Mouse (Mus musculus) kidney, postnatal 0 days (tissue): Measurements from ENCODE around the gene Hspa12a. TPM values are rescaled to one million over a fixed set of nuclear protein-coding genes. Genes with fewer than 3 reads are reported as not detected.

Source experiments
- ATAC-seq: fragments of 200-750 bp; cut with Nextera tagmentation; replicated peaks from 2 replicates; pipeline ENCODE4 v1.8.0; 2017; ENCODE audit warnings: low read depth, moderate number of reproducible peaks, moderate TSS enrichment, moderate library complexity; ENCODE audit not compliant: low FRiP score
- DNase-seq: peaks from one replicate; pipeline ENCODE4 v3.0.0-alpha.2; 2016; ENCODE audit warnings: low spot score
- H3K27ac ChIP-seq: fragments of 300-500 bp; sonication (generic); 2 replicates; pipeline ENCODE4 v1.5.1; 2014; ENCODE audit warnings: mild to moderate bottlenecking
- H3K27me3 ChIP-seq: fragments of 300-500 bp; sonication (generic); 2 replicates; pipeline ENCODE4 v1.6.1; 2014; ENCODE audit warnings: low read length, mixed read lengths; ENCODE audit not compliant: insufficient read depth
- H3K36me3 ChIP-seq: fragments of 300-500 bp; sonication (generic); 2 replicates; pipeline ENCODE4 v1.6.1; 2014; ENCODE audit warnings: low read length, mixed read lengths; ENCODE audit not compliant: insufficient read depth
- H3K4me1 ChIP-seq: fragments of 300-500 bp; sonication (generic); replicated peaks from 2 replicates; pipeline ENCODE4 v1.6.1; 2014; ENCODE audit warnings: antibody characterized with exemption, low read length, mixed read lengths; ENCODE audit not compliant: insufficient read depth
- H3K4me2 ChIP-seq: fragments of 300-500 bp; sonication (generic); 2 replicates; pipeline ENCODE4 v1.6.1; 2014; ENCODE audit warnings: mild to moderate bottlenecking, low read length, moderate library complexity, mixed read lengths
- H3K4me3 ChIP-seq: fragments of 300-500 bp; sonication (generic); replicated peaks from 2 replicates; pipeline ENCODE4 v1.5.1; 2014; ENCODE audit warnings: low read depth, low read length
- H3K9ac ChIP-seq: fragments of 300-500 bp; sonication (generic); 2 replicates; pipeline ENCODE4 v1.6.1; 2014; ENCODE audit warnings: low read depth, low read length
- H3K9me3 ChIP-seq: fragments of 300-500 bp; sonication (generic); replicated peaks from 2 replicates; pipeline ENCODE4 v1.6.1; 2016; ENCODE audit warnings: low read length, inconsistent platforms, mixed read lengths
- CTCF ChIP-seq: IDR thresholded peaks from 2 replicates; pipeline ENCODE4 v1.5.1; 2016; ENCODE audit warnings: antibody characterized with exemption, low read depth, mild to moderate bottlenecking, moderate library complexity
- WGBS: fragments of 180-500 bp; shearing (Covaris S2); extraction: QIAGEN DNeasy Blood & Tissue Kit; methylation state at CpG from one replicate; pipeline ENCODE4 v1.1.7; 2014; 5-methylcytosine and 5-hydroxymethylcytosine counted together
- polyA plus RNA-seq: library from polyadenylated mRNA; unstranded; fragments of >200 nt; fragmentation: Nextera tagmentation; extraction: Ambion mirVana; gene quantifications from 2 replicates; pipeline ENCODE4 v1.2.1, GENCODE M21; 2015

The Hspa12a gene
- polyA plus RNA-seq, 1 experiment from 2014 or later, result 13.4 TPM

DNA sequence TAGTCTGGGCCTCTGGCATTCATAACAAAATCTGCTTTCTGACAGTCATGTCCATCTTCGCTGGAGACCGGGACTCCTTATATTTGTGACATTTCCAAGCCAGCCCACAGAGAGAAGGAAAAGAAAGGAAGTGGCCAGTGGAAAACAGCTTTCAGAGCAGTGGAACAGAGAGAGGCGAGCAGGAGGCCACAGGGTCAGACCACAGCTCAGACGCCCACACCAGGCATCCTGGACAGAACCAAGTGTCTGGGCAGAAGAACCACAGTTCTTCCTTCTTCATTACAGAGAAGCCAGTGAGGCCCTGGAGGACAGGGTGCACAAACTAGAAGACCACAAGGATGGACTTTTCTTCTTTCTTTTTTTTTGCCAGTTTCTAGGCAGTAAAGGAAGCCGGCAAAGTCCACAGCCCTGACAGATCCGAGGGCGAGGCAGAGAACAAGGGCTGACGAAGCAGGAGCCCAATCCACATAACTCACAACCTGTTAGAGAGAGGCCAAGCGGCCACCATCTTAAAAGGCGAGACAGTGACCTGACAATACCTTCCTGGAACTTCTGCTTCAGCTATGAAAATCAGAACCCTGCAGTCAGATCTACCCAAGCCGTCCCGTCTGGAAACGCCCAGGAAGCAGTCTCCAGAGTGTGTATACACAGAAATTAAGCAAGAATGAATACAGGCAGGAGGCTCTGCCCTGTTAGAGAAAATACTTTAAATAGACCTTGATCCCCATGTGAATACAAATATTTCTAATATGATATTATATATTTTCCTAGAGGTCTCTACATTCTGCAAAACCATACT lies 93.9 kb downstream of the Hspa12a start:
- Histone ChIP-seq H3K4me1 (peaks cover 9% of the 10 kb centered on the region; the same call in 1 of the 2 replicates), H3K36me3 (no peaks in the 10 kb centered on the region), H3K27ac (peak overlapping the region; percentile 31; the same call in 1 of the 2 replicates), H3K9ac (no peak overlapping the region), H3K27me3 (no peaks in the 10 kb centered on the region), H3K4me2 (no peak overlapping the region), H3K4me3 (no peak overlapping the region), H3K9me3 (no peaks in the 10 kb centered on the region)
- 61% methylated on average over 13 of the region's 13 CpGs for WGBS
- DNase-seq (no peak), ATAC-seq (no peak)
- TF ChIP-seq CTCF, result no peak

DNA sequence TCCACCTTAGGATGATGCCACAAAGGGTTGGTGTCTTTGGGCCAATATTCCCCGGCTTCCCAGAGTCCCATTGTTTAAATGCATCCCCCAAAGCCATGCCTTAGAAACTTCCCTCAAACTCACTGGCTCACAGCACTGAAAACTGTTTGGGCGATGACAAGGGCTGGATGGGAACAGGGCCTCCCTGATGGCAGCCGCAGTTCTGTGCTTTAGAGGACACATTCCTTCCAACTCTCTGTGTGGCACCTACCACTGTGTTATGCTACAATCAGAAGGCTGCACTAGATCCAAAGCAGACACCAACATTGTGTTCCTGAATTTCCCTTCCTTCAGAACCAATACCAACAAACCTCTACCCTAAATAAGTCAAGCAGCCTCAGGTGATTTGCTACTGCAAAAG lies 99.8 kb downstream of the Hspa12a start:
- 83% methylated on average over 3 of the region's 3 CpGs for WGBS
- no peak for ATAC-seq
- Histone ChIP-seq H3K9ac (no peak overlapping the region), H3K9me3 (no peaks in the 10 kb centered on the region), H3K4me2 (no peak overlapping the region), H3K4me1 (no peaks in the 10 kb centered on the region), H3K27me3 (no peaks in the 10 kb centered on the region), H3K4me3 (no peak overlapping the region), H3K27ac (no peak overlapping the region), H3K36me3 (no peaks in the 10 kb centered on the region)
- DNase-seq, result no peak
- no peak for TF ChIP-seq CTCF

DNA sequence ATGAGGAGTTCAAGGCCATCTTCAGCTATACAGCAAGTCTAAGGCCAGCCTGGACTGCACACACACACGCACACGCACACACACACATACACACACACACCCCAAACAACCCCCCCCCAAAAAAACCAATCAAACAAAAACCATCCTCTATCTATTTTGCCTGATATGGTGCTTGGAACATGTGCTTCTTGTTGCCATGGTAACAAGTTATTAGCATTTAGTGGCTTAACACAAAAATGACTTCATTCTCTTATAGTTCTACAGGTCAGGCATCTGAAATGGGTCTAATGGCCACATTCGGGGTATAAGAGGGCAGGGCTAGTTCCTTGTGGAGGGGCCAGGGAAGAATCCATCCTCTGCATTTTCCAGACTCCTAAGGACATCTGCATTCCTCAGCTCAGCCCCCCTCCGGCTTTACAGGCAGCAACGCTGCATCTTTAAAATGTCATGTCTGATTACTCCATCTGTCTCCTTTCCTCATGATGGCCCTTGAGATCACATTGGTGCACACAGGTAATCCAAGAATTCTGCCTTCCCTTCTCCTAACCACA lies 102.7 kb downstream of the Hspa12a start:
- Histone ChIP-seq H3K4me3 (no peak overlapping the region), H3K4me2 (no peak overlapping the region), H3K9me3 (no peaks in the 10 kb centered on the region), H3K4me1 (peaks cover 6% of the 10 kb centered on the region; the same call in 1 of the 2 replicates), H3K9ac (no peak overlapping the region), H3K27me3 (no peaks in the 10 kb centered on the region), H3K27ac (no peak overlapping the region), H3K36me3 (no peaks in the 10 kb centered on the region)
- TF ChIP-seq CTCF, result no peak
- ATAC-seq (no peak), DNase-seq (no peak)
- 83% methylated on average over 5 of the region's 5 CpGs for WGBS

DNA sequence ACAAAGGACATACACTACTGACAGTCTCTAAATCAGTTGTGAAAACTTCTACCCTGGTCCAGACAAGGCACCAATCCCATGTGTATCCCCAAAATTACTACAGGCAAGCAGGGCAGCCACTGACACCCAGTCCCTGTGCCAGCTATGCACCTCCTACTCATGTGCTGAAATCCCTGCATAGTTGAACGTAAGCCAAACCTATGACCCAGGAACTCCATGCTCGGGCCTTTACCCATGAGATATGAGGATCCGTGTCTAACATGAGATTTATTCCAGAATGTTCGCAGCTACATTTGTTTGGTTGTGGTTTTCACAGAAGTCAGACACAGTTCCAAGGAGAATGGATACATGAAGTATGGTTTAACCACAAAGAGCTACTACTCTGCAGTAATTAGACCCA lies 103.6 kb downstream of the Hspa12a start:
- no peak overlapping the region for H3K4me2 ChIP-seq
- H3K4me1 ChIP-seq, result peaks cover 7% of the 10 kb centered on the region; the same call in 1 of the 2 replicates
- DNase-seq (no peak), ATAC-seq (no peak)
- WGBS, result 71% methylated on average over 4 of the region's 4 CpGs
- H3K36me3 ChIP-seq, result no peaks in the 10 kb centered on the region
- no peak for TF ChIP-seq CTCF
- H3K9me3 ChIP-seq, result no peaks in the 10 kb centered on the region
- H3K27me3 ChIP-seq, result no peaks in the 10 kb centered on the region
- H3K27ac ChIP-seq, result no peak overlapping the region
- no peak overlapping the region for H3K4me3 ChIP-seq
- no peak overlapping the region for H3K9ac ChIP-seq

DNA sequence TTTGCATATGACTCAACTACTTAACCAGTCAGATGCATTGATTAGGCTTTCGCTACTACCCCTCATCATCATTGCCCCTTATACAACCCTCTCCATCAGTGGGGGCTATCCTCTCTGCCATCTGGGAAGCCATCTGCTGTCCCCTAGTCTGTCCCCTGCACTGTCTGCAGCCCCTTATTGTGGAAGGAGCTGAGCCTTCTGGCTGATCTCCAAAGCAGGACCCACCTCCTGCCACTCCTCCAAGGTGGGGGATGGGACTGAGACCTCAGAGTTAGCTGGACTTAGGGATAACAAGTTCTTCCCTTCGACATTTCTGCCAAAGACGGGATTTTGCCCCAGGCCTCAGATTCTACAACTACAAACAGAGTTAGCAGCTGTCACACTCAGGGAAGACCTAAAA lies 104.1 kb downstream of the Hspa12a start:
- Histone ChIP-seq H3K4me3 (no peak overlapping the region), H3K4me2 (no peak overlapping the region), H3K4me1 (peaks cover 7% of the 10 kb centered on the region; the same call in 1 of the 2 replicates), H3K27me3 (no peaks in the 10 kb centered on the region), H3K9ac (no peak overlapping the region), H3K9me3 (no peaks in the 10 kb centered on the region), H3K36me3 (no peaks in the 10 kb centered on the region), H3K27ac (no peak overlapping the region; the same call in 1 of the 2 replicates)
- DNase-seq, result no peak
- ATAC-seq, result no peak
- TF ChIP-seq CTCF, result no peak
- WGBS, result 76% methylated on average over 3 of the region's 3 CpGs

DNA sequence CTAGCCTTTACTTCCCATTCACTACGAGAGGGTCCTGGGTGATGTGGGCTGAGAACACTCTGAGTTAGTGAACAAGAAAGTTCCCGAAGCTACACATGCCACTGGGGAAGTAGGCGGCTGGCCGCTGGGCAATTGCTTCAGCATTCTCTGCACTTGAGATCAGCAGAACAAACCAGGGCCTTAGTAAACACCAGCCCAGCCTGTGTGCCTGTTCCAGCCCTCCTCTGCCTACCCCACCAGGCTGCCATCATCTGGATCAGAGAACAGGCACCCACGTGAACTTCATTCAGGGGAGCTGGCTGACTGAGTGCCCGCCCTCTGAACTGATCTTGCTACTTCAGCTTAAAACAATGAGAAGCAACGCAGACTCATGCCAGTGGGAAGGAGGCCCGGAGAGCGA lies 104.7 kb downstream of the Hspa12a start:
- H3K4me2 ChIP-seq, result no peak overlapping the region
- no peak overlapping the region for H3K4me3 ChIP-seq
- H3K9ac ChIP-seq, result no peak overlapping the region
- no peak for DNase-seq
- no peaks in the 10 kb centered on the region for H3K9me3 ChIP-seq
- ATAC-seq, result no peak
- H3K27me3 ChIP-seq, result no peaks in the 10 kb centered on the region
- no peaks in the 10 kb centered on the region for H3K36me3 ChIP-seq
- WGBS, result 62% methylated on average over 9 of the region's 9 CpGs
- H3K27ac ChIP-seq, result no peak overlapping the region
- peaks cover 10% of the 10 kb centered on the region for H3K4me1 ChIP-seq
- TF ChIP-seq CTCF, result no peak
